Mouse (Mus musculus) CH12.LX (cell line): Measurements from ENCODE around the gene Arhgap28.

Experiments used
- CHD1 ChIP-seq: IDR thresholded peaks from 2 replicates; pipeline ENCODE4 v1.6.1; 2012; ENCODE audit warnings: low read depth, low read length, improper control_type of control experiment, inconsistent platforms
- MYC ChIP-seq: IDR thresholded peaks from 2 replicates; pipeline ENCODE4 v1.6.1; 2011; ENCODE audit warnings: low read depth, mild to moderate bottlenecking, improper control_type of control experiment, low read length
- NELFE ChIP-seq: IDR thresholded peaks from 2 replicates; pipeline ENCODE4 v1.6.1; 2011; ENCODE audit warnings: low read depth, low read length, improper control_type of control experiment
- POLR2A ChIP-seq: IDR thresholded peaks from 2 replicates; pipeline ENCODE4 v1.6.1; 2011; ENCODE audit warnings: low read depth, mild to moderate bottlenecking, improper control_type of control experiment, low read length
- TBP ChIP-seq: conservative IDR thresholded peaks from 2 replicates; pipeline ENCODE4 v1.6.1; 2011; ENCODE audit warnings: low read depth, low read length, improper control_type of control experiment

DNA sequence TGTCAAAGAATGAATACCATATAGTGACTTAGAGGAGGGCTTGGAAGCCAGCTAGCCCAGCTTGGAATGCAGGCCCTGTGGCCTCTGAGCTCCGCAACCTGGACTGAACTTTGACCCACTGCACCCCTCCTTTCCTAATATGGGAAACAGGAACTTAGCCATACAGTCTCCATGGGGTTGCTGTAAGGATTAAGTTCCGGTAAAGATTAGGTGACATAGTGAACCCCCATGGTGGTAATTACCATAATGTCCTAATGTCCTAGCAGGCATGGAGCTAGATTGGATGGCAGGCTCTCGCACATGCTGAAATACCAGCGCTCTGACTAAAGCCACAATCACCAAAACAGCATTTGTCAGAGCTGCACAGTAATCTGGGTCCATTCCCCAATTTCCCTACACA is 95.8 kb downstream of the Arhgap28 start:
- TF ChIP-seq POLR2A (no peak), CHD1 (no peak), NELFE (no peak), MYC (no peak), TBP (no peak)
